Mouse (Mus musculus): Measurements from ENCODE around the gene Prlr.

GRCm38 (mm10) chr15:10332566-10332965, 155.5 kb downstream of the Prlr start:
- TF ChIP-seq UBTF (IDR thresholded peaks at IDR 0.05; ENCODE audit: borderline replicate concordance, insufficient read depth, low read depth, low read length) (no peak), MAX (IDR thresholded peaks at IDR 0.05; ENCODE audit: low read length) (no peak), JUND (IDR thresholded peaks at IDR 0.05; ENCODE audit: low read depth, low read length) (no peak), MYC (IDR thresholded peaks at IDR 0.05; ENCODE audit: low read depth, low read length) (no peak), ZKSCAN1 (IDR thresholded peaks at IDR 0.05; ENCODE audit: low read depth, low read length) (no peak), SIN3A (IDR thresholded peaks at IDR 0.05; ENCODE audit: low read length) (no peak), SMC3 (IDR thresholded peaks at IDR 0.05; ENCODE audit: low read depth, low read length) (no peak), NRF1 (IDR thresholded peaks at IDR 0.05; ENCODE audit: insufficient read depth, low read depth, low read length, poor library complexity, severe bottlenecking) (no peak), POLR2AphosphoS5 (IDR thresholded peaks at IDR 0.05; ENCODE audit: borderline replicate concordance, low read depth, low read length) (no peak)

Measured in MEL (cell line).